Mouse (Mus musculus) layer of hippocampus, postnatal 36 days (tissue): ENCODE measurements at regions not wholly inside any gene's neighbourhood (a gene's known extent, or its start where the extent isn't known, plus 50 kb on each side); places are given as distances from the start of the nearest gene placed in this dataset.

ENCODE experiments used
- DNase-seq, 2 experiments: peaks; one replicate each; pipeline ENCODE4 v3.0.0; 2022

- DNase-seq: no peak
Observed at GRCm38 (mm10) chr2:128306693-128307092, 180.9 kb downstream of the Bcl2l11 start.

- no peak for DNase-seq
Observed at GRCm38 (mm10) chr2:128309541-128310030, 183.7 kb downstream of the Bcl2l11 start.

- peak; percentile 64 to 70 for DNase-seq
Observed at GRCm38 (mm10) chr2:128310081-128310480, 184.2 kb downstream of the Bcl2l11 start.

- DNase-seq: peak; percentile 37 to 48
Observed at GRCm38 (mm10) chr2:128312084-128312594, 186.3 kb downstream of the Bcl2l11 start.

- DNase-seq: no peak
Observed at GRCm38 (mm10) chr2:128312659-128313581, 187.1 kb downstream of the Bcl2l11 start.

GRCm38 (mm10) chr2:128313582-128313918 is 187.7 kb downstream of the Bcl2l11 start:
- DNase-seq: no peak

GRCm38 (mm10) chr2:128313948-128314347 is 188.1 kb downstream of the Bcl2l11 start:
- no peak for DNase-seq

- DNase-seq: no peak
Observed at GRCm38 (mm10) chr2:128316516-128316915, 190.7 kb downstream of the Bcl2l11 start.

GRCm38 (mm10) chr2:128318266-128318665 is 192.4 kb downstream of the Bcl2l11 start:
- no peak for DNase-seq

- DNase-seq: no peak
Observed at GRCm38 (mm10) chr2:128318956-128319355, 193.1 kb downstream of the Bcl2l11 start.

GRCm38 (mm10) chr2:128321475-128321874 is 195.6 kb downstream of the Bcl2l11 start:
- DNase-seq: no peak

GRCm38 (mm10) chr2:128324256-128325096 is 198.6 kb downstream of the Bcl2l11 start:
- no peak for DNase-seq

GRCm38 (mm10) chr2:128325097-128325421 is 199.2 kb downstream of the Bcl2l11 start:
- no peak for DNase-seq

GRCm38 (mm10) chr2:128325456-128325855 is 199.6 kb downstream of the Bcl2l11 start:
- no peak for DNase-seq

- no peak for DNase-seq
Observed at GRCm38 (mm10) chr2:128330833-128331232, 205.0 kb downstream of the Bcl2l11 start.

GRCm38 (mm10) chr2:128331275-128331674 is 205.4 kb downstream of the Bcl2l11 start:
- DNase-seq: no peak

GRCm38 (mm10) chr2:128331681-128332080 is 205.8 kb downstream of the Bcl2l11 start:
- no peak for DNase-seq

- no peak for DNase-seq
Observed at GRCm38 (mm10) chr2:128333401-128334142, 207.7 kb downstream of the Bcl2l11 start.

GRCm38 (mm10) chr2:128334143-128334470 is 208.3 kb downstream of the Bcl2l11 start:
- no peak for DNase-seq

GRCm38 (mm10) chr2:128334757-128335500 is 209.1 kb downstream of the Bcl2l11 start:
- DNase-seq: no peak

- DNase-seq: no peak
Observed at GRCm38 (mm10) chr2:128337192-128337591, 211.4 kb downstream of the Bcl2l11 start.

GRCm38 (mm10) chr2:128337791-128338190 is 212.0 kb downstream of the Bcl2l11 start:
- no peak for DNase-seq
